Mouse (Mus musculus) thymus, postnatal 4 days (tissue): ENCODE measurements around the gene Pde2a.
A peak's percentile ranks its signal among the peaks of the same experiment; 100 is the strongest.
"Not testable (repeated sequence)": the region's sequence is repeated elsewhere in the genome, so short reads cannot be mapped to it uniquely, and the experiment has no call there.

ENCODE experiments used
- DNase-seq: peaks from one replicate; pipeline ENCODE4 v3.0.0; 2021

Pde2a gene

DNA sequence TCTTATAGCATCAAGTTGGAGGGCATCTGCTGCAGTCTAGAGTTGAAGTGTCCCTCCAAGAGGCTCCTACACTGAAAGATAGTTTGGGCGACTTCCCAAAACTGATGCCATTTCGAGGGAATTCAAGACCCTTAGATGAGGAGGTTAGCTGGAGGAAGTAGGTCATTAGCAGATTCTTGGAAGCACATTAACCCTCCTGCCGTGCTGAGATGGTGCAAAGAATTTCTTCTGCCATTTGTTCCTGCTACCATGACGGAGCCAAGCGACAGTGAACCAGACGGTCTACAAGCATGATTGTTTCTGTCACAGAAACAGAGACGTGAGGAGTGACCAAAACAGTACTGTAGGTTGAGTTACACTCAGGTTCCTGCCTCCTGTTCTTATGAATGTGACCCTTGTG lies 105.0 kb downstream of the Pde2a start:
- no peak for DNase-seq

GRCm38 (mm10) chr7:101534428-101534827 lies 112.9 kb downstream of the Pde2a start:
- DNase-seq = no peak

DNA sequence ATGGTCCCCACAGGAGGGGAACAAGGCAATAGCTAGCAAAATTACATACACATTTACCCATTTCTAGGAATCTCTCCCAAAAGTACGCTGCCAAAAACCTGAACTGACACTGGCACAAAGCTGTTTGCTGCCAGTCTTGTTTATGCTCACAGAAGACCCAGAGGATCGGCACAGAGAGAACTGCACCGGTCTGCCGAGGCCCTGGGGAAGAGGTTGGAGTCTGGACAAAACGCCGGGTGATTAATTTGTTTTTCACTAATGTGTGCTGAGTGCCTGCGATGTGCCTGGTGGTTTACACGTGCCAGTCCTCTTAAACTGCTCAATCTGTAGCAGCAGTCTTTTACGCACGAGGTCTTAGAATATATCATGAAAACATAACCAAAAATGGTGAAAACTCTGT lies 113.6 kb downstream of the Pde2a start:
- DNase-seq = no peak

DNA sequence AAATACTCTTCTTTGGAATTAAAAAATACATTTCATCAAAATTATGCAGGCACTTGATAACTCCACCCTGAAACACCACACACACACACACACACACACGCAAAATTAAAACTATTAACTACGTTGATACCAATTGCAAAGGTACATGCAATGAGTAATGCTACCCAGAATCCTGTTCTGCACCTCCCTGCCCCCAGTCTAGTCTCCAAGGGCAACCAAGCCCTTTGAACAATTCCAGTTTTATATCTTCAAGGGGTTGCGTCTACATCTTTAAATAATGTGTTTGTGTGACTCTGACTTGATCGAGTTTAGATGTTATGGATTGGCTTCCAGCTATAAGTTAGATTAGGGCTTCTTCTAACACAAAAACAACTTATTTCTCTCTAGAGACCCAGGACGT lies 114.0 kb downstream of the Pde2a start:
- no peak for DNase-seq

DNA sequence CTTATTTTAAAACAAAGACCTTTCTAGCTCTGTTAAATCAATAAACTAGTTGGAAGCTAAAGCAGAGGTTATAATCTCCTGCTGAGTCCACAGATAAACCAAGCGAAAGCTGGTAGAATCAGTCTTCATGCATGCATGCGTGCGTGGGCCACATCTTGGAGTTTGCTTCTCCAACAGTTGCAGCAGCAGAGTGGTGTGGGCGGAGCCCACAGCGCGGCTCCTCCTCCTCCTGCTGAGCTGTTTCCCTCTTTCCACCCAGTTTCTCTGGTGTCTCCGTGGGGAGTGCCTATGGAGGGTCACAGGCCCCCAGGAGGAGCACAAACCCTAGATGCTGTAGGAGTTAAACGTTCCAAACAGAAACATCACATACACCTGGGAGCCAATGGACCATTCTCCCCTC lies 116.0 kb downstream of the Pde2a start:
- peak; percentile 17 for DNase-seq

DNA sequence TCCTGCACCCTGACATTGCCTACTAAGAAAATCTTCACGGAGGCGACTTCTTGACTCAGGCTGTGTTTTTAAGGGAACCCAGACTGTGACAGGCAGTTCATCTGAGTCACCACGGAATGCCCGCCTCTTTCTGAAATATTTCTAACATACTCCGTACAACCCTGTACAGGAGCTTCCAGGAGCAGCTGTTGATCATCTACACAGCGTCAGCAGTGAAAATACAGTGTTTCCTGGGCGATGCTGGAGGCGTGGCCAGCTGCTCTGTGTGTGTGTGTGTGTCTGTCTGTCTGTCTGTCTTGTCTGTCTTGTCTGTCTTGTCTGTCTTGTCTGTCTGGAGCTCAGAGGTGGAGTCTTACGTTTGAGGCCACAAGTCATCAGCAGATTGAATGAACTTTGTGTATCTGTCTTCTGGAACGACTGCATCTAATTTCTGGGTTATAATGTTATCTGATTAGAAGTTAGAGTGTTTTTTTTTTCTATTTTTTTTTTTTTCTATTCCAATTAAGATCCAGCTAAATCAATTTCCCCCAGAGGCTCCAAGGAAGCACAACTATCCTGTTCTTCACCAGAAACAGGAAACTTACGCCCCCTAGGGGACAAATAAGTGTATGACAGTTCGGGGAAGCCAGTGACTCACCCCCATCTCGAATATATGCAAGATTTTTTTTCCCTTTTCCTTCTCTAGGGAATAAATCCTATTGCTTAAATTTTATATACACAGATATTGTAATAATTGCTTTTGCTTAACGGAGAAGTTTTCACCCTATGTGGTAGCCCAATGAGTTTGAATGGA lies 116.8 kb downstream of the Pde2a start:
- peak; percentile 49 for DNase-seq

DNA sequence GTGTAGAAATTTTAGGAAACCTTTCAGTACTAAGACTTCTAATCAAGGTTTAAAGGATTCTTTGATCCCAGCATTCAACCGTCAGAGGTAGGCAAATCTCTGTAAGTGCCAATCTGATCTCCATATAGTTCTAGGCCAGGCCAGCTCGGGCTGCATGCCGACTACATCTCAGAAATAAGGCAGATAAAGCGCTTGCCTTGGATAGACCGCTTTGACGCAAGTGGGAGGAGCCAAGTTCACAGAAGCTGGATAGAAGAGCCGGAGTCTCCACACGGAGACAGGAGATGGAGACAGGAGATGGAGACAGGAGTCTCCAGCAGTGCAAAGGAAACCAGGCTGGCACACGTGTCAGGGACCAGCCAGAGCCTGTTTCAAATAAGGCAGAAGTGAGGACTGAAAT lies 118.3 kb downstream of the Pde2a start:
- no peak for DNase-seq

DNA sequence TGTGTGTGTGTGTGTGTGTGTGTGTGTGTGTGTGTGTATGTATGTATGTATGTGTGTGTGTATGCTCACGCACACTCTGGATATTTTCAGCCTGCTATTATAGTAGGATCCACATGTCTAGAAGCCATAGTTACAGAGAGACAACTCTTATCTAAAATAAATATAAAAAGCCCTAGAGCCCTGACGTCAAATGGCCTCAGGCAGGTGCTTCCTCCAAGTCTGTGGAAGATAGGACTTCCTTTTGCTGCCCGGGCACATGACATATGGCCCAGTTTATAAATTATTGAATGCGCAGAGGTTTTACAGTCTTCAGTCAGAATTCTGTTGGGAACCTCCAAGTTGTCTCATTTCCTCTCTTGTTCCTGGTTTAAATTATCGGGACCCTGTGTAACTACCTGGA lies 119.2 kb downstream of the Pde2a start:
- no peak for DNase-seq

- DNase-seq = peak; percentile 87
These were observed 119.6 kb downstream of the Pde2a start for GRCm38 (mm10) chr7:101541132-101541531.

DNA sequence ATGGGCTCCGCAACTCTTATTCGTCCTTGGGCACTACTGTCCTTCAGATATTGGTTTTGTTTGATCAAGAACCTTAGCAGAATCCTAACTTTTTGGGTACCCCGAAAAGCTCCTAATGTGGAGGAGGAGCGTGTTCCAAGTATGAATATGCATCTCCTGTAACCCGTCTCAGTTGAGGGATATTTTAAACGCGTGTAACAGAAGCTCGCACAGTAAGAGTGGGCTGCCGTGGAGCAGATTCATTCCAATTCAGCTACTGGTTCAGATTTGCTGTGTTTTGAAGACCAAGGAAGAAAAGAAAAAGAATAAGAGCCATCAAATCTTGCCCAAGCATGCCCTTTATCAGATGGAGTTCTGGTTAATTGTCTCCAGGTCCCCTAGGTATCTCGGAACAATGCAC lies 120.2 kb downstream of the Pde2a start:
- DNase-seq = no peak

DNA sequence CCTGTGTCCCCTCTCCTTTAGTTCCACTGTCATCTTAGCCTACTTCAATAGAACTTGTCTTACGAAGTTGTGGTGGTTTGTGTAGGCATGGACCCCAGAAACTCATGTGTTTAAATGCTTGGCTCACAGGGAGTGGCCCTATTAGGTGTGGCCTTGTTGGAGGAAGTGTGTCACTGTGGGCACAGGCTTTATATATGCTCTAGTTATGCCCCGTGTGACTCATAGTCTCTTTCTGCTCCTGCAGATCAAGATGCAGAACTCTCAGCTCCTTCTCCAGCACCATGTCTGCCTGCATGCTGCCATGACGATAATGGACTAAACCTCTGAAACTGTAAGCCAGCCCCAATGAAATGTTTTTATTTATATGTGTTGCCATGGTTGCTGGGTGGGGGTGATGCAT lies 126.2 kb downstream of the Pde2a start:
- no peak for DNase-seq

DNA sequence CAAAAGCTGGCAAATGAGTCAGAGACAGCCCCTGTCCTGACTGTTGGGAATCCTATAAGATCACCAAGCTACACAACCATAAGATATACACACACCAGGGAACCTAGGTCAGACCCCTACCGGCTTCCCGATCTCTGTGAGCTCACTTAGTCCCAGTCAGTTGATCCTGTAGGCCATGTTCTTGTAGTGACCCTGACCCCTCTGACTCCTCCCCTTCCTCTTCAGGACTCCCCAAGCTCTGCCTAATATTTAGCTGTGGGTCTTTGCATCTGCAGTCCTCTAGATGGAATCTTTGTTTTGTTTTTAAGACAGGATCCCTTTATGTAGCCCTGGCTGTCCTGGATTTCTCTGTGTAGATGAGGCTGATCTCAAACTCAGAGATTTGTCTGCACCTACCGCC lies 127.8 kb downstream of the Pde2a start:
- DNase-seq = no peak

DNA sequence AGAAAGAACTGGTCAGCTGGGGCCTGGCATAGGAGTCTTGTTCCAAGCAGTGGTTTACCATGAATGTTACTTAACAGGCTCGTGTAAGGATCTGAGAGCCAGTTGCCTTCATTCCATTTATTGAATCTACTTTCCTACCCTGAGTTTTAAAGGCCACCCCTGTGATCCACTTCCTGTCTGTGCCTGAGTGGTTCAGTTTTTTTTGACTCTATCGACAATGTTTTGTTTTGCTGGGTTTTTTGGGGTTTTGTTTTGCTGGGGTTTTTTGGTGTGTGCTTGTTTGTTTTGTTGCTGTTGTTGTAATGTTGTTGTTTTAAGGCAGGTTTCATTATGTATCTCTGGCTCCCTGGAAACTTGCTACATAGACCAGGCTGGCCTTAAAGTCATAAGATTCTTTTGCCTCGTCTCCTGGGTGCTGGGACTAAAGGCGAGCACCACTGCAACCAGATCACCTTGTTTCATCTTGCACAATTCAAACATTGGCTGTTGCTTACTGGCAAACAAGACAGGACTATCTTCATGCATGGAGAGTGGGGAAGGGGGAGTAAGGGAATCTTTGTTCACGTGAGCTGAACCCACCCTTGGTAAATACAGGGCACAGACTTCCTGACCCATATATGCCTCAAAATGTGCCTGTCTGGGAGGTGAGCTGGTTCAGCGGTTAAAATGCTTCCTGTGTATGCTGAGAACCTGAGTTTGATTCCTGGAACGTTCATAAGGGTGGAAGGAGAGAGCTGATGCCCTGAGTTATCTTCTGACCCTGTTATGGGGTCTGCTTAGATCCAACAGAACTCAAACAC lies 129.4 kb downstream of the Pde2a start:
- peak; percentile 16 for DNase-seq

DNA sequence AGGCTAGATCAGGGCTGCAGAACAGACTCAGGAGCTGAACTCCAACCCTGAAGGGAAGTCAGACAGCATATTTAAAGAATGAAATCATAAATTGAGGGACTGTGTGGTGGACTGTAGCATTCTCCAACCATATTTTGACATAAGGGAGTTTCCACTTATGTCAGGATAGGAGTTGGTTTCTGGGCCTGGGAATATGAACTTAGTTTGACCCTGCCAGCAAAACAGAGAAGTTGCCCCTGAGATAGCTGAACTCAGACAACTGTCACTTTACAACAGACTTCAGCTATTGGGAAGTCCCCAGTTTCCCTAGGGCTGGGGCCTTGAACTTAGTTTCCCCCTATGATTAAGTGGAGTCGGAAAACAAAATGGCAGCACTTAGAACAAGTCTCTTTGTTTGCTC lies 130.0 kb downstream of the Pde2a start:
- no peak for DNase-seq

DNA sequence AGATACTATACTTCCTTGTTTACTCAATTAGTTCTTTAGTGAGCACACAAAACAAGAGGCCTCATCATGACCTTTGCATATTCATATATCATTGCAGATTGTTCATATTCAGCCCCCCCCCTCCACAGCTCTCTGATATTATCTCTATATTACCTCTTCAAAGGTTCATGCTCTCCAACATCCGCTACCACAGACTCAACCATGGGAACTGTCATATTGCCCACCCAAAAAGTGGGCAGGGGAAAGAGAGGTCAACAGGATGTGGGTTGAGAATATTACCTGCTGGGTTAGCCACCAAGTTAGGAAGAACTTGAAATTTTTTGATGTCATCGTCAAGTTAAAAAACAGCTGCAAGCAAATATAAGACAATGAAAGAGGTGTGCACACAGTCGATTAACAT lies 134.0 kb downstream of the Pde2a start:
- not testable (repeated sequence) for DNase-seq

GRCm38 (mm10) chr7:101557391-101557790 lies 135.9 kb downstream of the Pde2a start:
- DNase-seq = no peak

DNA sequence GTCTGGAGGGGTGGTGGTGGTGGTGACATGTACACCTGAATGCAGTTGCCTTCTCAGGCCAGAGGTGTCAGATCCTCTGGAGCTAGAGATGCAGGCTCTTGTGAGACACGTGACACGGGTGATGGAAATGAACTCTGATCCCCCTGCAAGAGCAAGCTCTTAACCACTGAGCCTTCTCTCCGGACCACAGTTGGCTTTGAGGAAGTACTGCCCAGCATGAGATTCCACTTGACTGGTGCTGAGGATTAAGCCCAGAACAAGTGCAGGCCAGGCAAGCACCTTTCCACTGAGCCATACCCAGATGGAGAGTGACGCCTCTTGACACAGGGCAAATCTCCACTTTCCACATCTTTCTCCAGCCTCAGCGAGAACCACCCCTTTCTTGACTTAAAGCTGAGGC lies 137.9 kb downstream of the Pde2a start:
- DNase-seq = not testable (repeated sequence)
